Mouse (Mus musculus) naive thymus-derived CD4-positive, alpha-beta T cell, adult 2 months (primary cell): ENCODE data around the gene Scn4a.

Source experiments
- DNase-seq: peaks from one replicate; pipeline ENCODE4 v3.0.0-alpha.2; 2011; ENCODE audit warnings: low read depth

Gene Scn4a

GRCm38 (mm10) chr11:106272644-106273310 lies 80.3 kb downstream of the Scn4a start, which contains the start of gene Smarcd2:
Gene Smarcd2, minus strand, starts transcription at chr11:106272972.
- DNase-seq, result peak; percentile 96

- DNase-seq, result no peak
Observed at GRCm38 (mm10) chr11:106271794-106272643, 81.1 kb downstream of the Scn4a start.

- peak; percentile 28 for DNase-seq
Observed at GRCm38 (mm10) chr11:106271131-106271793, 81.8 kb downstream of the Scn4a start.

DNA sequence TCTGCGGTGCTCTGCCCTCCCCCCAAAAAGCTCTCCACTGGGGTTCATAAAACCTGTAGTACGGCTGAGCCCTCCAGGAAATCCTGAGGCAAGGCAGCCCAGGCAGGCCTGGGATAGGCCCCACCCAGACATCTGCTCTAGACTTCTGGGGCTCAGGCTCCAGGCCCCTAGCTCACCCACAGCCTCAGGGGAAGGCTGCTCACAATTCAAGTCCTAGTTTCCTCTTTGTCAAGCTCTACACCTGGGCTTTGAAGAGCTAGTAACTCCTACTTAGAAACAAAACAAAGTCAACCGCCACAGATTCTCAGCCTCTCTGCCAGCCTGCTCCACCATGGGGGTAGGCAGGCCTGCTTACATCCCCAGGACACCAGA lies 84.0 kb downstream of the Scn4a start:
- DNase-seq, result peak; percentile 68
